In genomic region chr5:28568417-28568816, GRCm38 (mm10) we compare ENCODE assay signal across 20 mouse cellular contexts.
DNase-seq lines count a peak whose midpoint lies in the region; ATAC-seq lines count a peak whose summit lies in the region.
"Had no signal": no experiment of that assay in that cellular context is flagged by ENCODE, and none has a peak within 500 bp of the region (broad histone marks: within the 10 kb centered on the region; RNA-seq: fewer than 3 reads in every experiment).

No protein-coding gene starts in this region.

- peak; percentile 42 to 82 for DNase-seq in adrenal gland, adult (ENCODE audit: inconsistent age in 2 of 2, low spot score in 1 of 2)
- no peak for DNase-seq in adrenal gland, postnatal 25 days
- DNase-seq in hindbrain, embryonic 10.5 days (ENCODE audit: low spot score), result no peak
- peak; percentile 15 for DNase-seq in embryo, embryonic 9.5 days (ENCODE audit: extremely low spot score)
- DNase-seq in midbrain, embryonic 14.5 days, result peak; percentile 2
- DNase-seq in kidney, postnatal 4 days, result no peak
- no peak for DNase-seq in frontal cortex, postnatal 36 days (ENCODE audit: low spot score in 2 of 2)
- DNase-seq: cerebellum, adult 9-11 months; kidney, adult 9 months; kidney, postnatal 25 days; lung, adult 2 months; lung, postnatal 36 days; right cerebral cortex, adult 18-20 months had no signal

- H3K27me3 ChIP-seq in hindbrain, embryonic 12.5 days, result no peaks in the 10 kb centered on the region
- H3K27me3 ChIP-seq in hindbrain, embryonic 10.5 days (ENCODE audit: insufficient read depth, poor library complexity, severe bottlenecking), result no peaks in the 10 kb centered on the region
- H3K27me3 ChIP-seq in midbrain, embryonic 14.5 days (ENCODE audit: control insufficient read depth, insufficient read depth, low read length), result no peaks in the 10 kb centered on the region
- H3K27me3 ChIP-seq: embryonic facial prominence, embryonic 15.5 days; heart, embryonic 13.5 days; liver, embryonic 12.5 days; Patski had no signal

- no peak overlapping the region for H3K9ac ChIP-seq in hindbrain, embryonic 12.5 days
- no peak overlapping the region for H3K9ac ChIP-seq in midbrain, embryonic 14.5 days (replicated peaks; ENCODE audit: low read length)
- H3K9ac ChIP-seq: embryonic facial prominence, embryonic 15.5 days; heart, embryonic 13.5 days; liver, embryonic 12.5 days had no signal

- no peaks in the 10 kb centered on the region for H3K36me3 ChIP-seq in hindbrain, embryonic 12.5 days
- H3K36me3 ChIP-seq in hindbrain, embryonic 10.5 days, result no peaks in the 10 kb centered on the region
- H3K36me3 ChIP-seq in midbrain, embryonic 14.5 days (ENCODE audit: control insufficient read depth, insufficient read depth, low read length), result no peaks in the 10 kb centered on the region
- H3K36me3 ChIP-seq: embryonic facial prominence, embryonic 15.5 days; heart, embryonic 13.5 days; liver, embryonic 12.5 days had no signal

- 0 out of 2 replicates have a peak, but pooled peaks have one; percentile 22 for ATAC-seq in hindbrain, embryonic 12.5 days (ENCODE audit: low FRiP score)
- no peak for ATAC-seq in midbrain, embryonic 14.5 days (ENCODE audit: low FRiP score, low TSS enrichment)
- ATAC-seq: liver, embryonic 12.5 days; Patski had no signal

- no peaks in the 10 kb centered on the region for H3K9me3 ChIP-seq in hindbrain, embryonic 12.5 days (replicated peaks)
- H3K9me3 ChIP-seq in hindbrain, embryonic 10.5 days, result no peaks in the 10 kb centered on the region
- no peaks in the 10 kb centered on the region for H3K9me3 ChIP-seq in midbrain, embryonic 14.5 days (ENCODE audit: control insufficient read depth, low read length)
- H3K9me3 ChIP-seq: embryonic facial prominence, embryonic 15.5 days; heart, embryonic 13.5 days; liver, embryonic 12.5 days had no signal

- no peak overlapping the region for H3K4me3 ChIP-seq in hindbrain, embryonic 12.5 days
- no peak overlapping the region for H3K4me3 ChIP-seq in hindbrain, embryonic 10.5 days
- H3K4me3 ChIP-seq in midbrain, embryonic 14.5 days (replicated peaks; ENCODE audit: low read depth, low read length), result no peak overlapping the region
- H3K4me3 ChIP-seq: embryonic facial prominence, embryonic 15.5 days; heart, embryonic 13.5 days; left cerebral cortex, adult 2 months; liver, embryonic 12.5 days had no signal

- no peak overlapping the region for H3K4me2 ChIP-seq in hindbrain, embryonic 12.5 days (replicated peaks)
- H3K4me2 ChIP-seq in midbrain, embryonic 14.5 days (ENCODE audit: low read length), result no peak overlapping the region
- H3K4me2 ChIP-seq: embryonic facial prominence, embryonic 15.5 days; heart, embryonic 13.5 days; liver, embryonic 12.5 days had no signal

- H3K4me1 ChIP-seq in hindbrain, embryonic 12.5 days, result peaks cover 5% of the 10 kb centered on the region
- H3K4me1 ChIP-seq in hindbrain, embryonic 10.5 days (replicated peaks), result peaks cover 25% of the 10 kb centered on the region
- no peaks in the 10 kb centered on the region for H3K4me1 ChIP-seq in midbrain, embryonic 14.5 days (ENCODE audit: control insufficient read depth, insufficient read depth, low read length)
- H3K4me1 ChIP-seq: embryonic facial prominence, embryonic 15.5 days; heart, embryonic 13.5 days; liver, embryonic 12.5 days had no signal

- H3K27ac ChIP-seq in hindbrain, embryonic 12.5 days, result no peak overlapping the region
- H3K27ac ChIP-seq in hindbrain, embryonic 10.5 days, result no peak overlapping the region
- no peak overlapping the region for H3K27ac ChIP-seq in midbrain, embryonic 14.5 days (replicated peaks; ENCODE audit: low read depth, low read length)
- H3K27ac ChIP-seq: embryonic facial prominence, embryonic 15.5 days; heart, embryonic 13.5 days; left cerebral cortex, adult 2 months; liver, embryonic 12.5 days; stomach, postnatal 0 days had no signal

Comparison
In these comparisons a context has a peak if more than half of its experiments do, and no peak if none do; other contexts are left out.
1. DNase-seq: peak in adrenal gland, adult (2 of 2), embryo, embryonic 9.5 days (single experiment) and midbrain, embryonic 14.5 days (single experiment); none in adrenal gland, postnatal 25 days (single experiment), hindbrain, embryonic 10.5 days (single experiment), kidney, postnatal 4 days (0 of 2) and frontal cortex, postnatal 36 days (0 of 2).